Mouse (Mus musculus) limb, embryonic 15.5 days (tissue): ENCODE results near the gene Sac3d1. TPM values are rescaled to one million over a fixed set of nuclear protein-coding genes. Genes with fewer than 3 reads are reported as not detected.

Experiments used
- ATAC-seq: fragments of 200-750 bp; cut with Nextera tagmentation; 2 replicates; pipeline ENCODE4 v1.8.0; 2017; ENCODE audit warnings: low read depth, moderate TSS enrichment; ENCODE audit not compliant: insufficient number of reproducible peaks, low FRiP score, low TSS enrichment
- H3K27ac ChIP-seq: fragments of 300-500 bp; sonication (generic); 2 replicates; pipeline ENCODE4 v1.5.1; 2015; ENCODE audit warnings: moderate library complexity, mild to moderate bottlenecking, inconsistent platforms
- H3K27me3 ChIP-seq: fragments of 300-500 bp; sonication (generic); 2 replicates; pipeline ENCODE4 v1.6.1; 2015; ENCODE audit warnings: inconsistent platforms
- H3K36me3 ChIP-seq: fragments of 300-500 bp; sonication (generic); 2 replicates; pipeline ENCODE4 v1.6.1; 2015; ENCODE audit warnings: inconsistent platforms
- H3K4me1 ChIP-seq: fragments of 300-500 bp; sonication (generic); 2 replicates; pipeline ENCODE4 v1.6.1; 2015; ENCODE audit warnings: inconsistent platforms
- H3K4me2 ChIP-seq: fragments of 300-500 bp; sonication (generic); 2 replicates; pipeline ENCODE4 v1.6.1; 2015; ENCODE audit warnings: mild to moderate bottlenecking, inconsistent platforms
- H3K4me3 ChIP-seq: fragments of 300-500 bp; sonication (generic); 2 replicates; pipeline ENCODE4 v1.5.1; 2015; ENCODE audit warnings: mild to moderate bottlenecking, inconsistent platforms
- H3K9ac ChIP-seq: fragments of 300-500 bp; sonication (generic); 2 replicates; pipeline ENCODE4 v1.6.1; 2015; ENCODE audit warnings: inconsistent platforms
- H3K9me3 ChIP-seq: fragments of 300-500 bp; sonication (generic); 2 replicates; pipeline ENCODE4 v1.6.1; 2016; ENCODE audit warnings: inconsistent platforms
- WGBS: fragments of 180-500 bp; shearing (Covaris S2); methylation state at CpG from one replicate; pipeline ENCODE4 v1.1.7; 2015; 5-methylcytosine and 5-hydroxymethylcytosine counted together
- polyA plus RNA-seq: library from polyadenylated mRNA; unstranded; fragments of >200 nt; fragmentation: Nextera tagmentation; extraction: Ambion mirVana; gene quantifications from 2 replicates; pipeline ENCODE4 v1.2.1, GENCODE M21; 2015

Sac3d1 gene
- polyA plus RNA-seq, 1 experiment from 2014 or later, result 43.7 TPM

- H3K4me1 ChIP-seq, result peaks cover 22% of the 10 kb centered on the region
- H3K4me2 ChIP-seq, result no peak within 1 kb of the TSS
- H3K36me3 ChIP-seq, result peaks cover 41% of the 10 kb centered on the region
- no peaks in the 10 kb centered on the region for H3K9me3 ChIP-seq
- no peak within 1 kb of the TSS for H3K9ac ChIP-seq
- no peak for ATAC-seq
- WGBS, result 89% methylated on average over 9 of the region's 9 CpGs
- H3K27me3 ChIP-seq, result no peaks in the 10 kb centered on the region
- no peak within 1 kb of the TSS for H3K4me3 ChIP-seq
- no peak within 1 kb of the TSS for H3K27ac ChIP-seq
These were observed 36.3 kb downstream of the Sac3d1 start, which contains the start of gene Gm28374 for GRCm38 (mm10) chr19:6082156-6082555. Gm28374 (minus strand) TSS chr19:6082256.

- no peak for ATAC-seq
- H3K27me3 ChIP-seq, result no peaks in the 10 kb centered on the region
- 93% methylated on average over 12 of the region's 12 CpGs for WGBS
- no peak within 1 kb of the TSS for H3K4me2 ChIP-seq
- H3K9ac ChIP-seq, result no peak within 1 kb of the TSS
- H3K36me3 ChIP-seq, result peaks cover 40% of the 10 kb centered on the region
- no peak within 1 kb of the TSS for H3K4me3 ChIP-seq
- peaks cover 23% of the 10 kb centered on the region for H3K4me1 ChIP-seq
- no peak within 1 kb of the TSS for H3K27ac ChIP-seq
- no peaks in the 10 kb centered on the region for H3K9me3 ChIP-seq
These were observed 38.4 kb downstream of the Sac3d1 start, which contains the start of gene Tmem262 for GRCm38 (mm10) chr19:6079983-6080480. Tmem262 (plus strand) TSS chr19:6080033.

GRCm38 (mm10) chr19:6076564-6077393 is 41.7 kb downstream of the Sac3d1 start, which contains the start of gene Vps51:
Vps51 (minus strand) TSS chr19:6077231.
- Histone ChIP-seq H3K4me3 (peak within 1 kb of the TSS; percentile 90), H3K27ac (peak within 1 kb of the TSS; percentile 90), H3K9ac (peak within 1 kb of the TSS; percentile 85), H3K4me1 (peaks cover 13% of the 10 kb centered on the region), H3K9me3 (no peaks in the 10 kb centered on the region), H3K4me2 (peak within 1 kb of the TSS; percentile 70), H3K36me3 (peaks cover 43% of the 10 kb centered on the region), H3K27me3 (no peaks in the 10 kb centered on the region)
- peak; percentile 80 for ATAC-seq
- WGBS, result under 1% methylated on average over 33 of the region's 33 CpGs

- peaks cover 45% of the 10 kb centered on the region for H3K36me3 ChIP-seq
- no peak for ATAC-seq
These were observed 44.6 kb downstream of the Sac3d1 start for GRCm38 (mm10) chr19:6073889-6074288.

GRCm38 (mm10) chr19:6071261-6071660 is 47.2 kb downstream of the Sac3d1 start:
- H3K4me3 ChIP-seq, result no peak overlapping the region

More at GRCm38 (mm10) chr19:6073889-6074288, 44.6 kb downstream of the Sac3d1 start:
- H3K4me3 ChIP-seq, result no peak overlapping the region
- no peaks in the 10 kb centered on the region for H3K9me3 ChIP-seq
- no peak overlapping the region for H3K27ac ChIP-seq
- H3K4me1 ChIP-seq, result peaks cover 13% of the 10 kb centered on the region
- no peaks in the 10 kb centered on the region for H3K27me3 ChIP-seq
- no peak overlapping the region for H3K4me2 ChIP-seq
- no peak overlapping the region for H3K9ac ChIP-seq
- 91% methylated on average over 5 of the region's 5 CpGs for WGBS

GRCm38 (mm10) chr19:6070571-6071250 is 47.7 kb downstream of the Sac3d1 start:
- 90% methylated on average over 31 of the region's 31 CpGs for WGBS
- Histone ChIP-seq H3K4me1 (peaks cover 28% of the 10 kb centered on the region), H3K36me3 (peaks cover 48% of the 10 kb centered on the region), H3K4me2 (no peak overlapping the region), H3K27me3 (no peaks in the 10 kb centered on the region), H3K27ac (no peak overlapping the region), H3K4me3 (no peak overlapping the region), H3K9me3 (no peaks in the 10 kb centered on the region), H3K9ac (no peak overlapping the region)
- ATAC-seq, result no peak

More at GRCm38 (mm10) chr19:6071261-6071660, 47.2 kb downstream of the Sac3d1 start:
- no peak for ATAC-seq
- Histone ChIP-seq H3K9ac (no peak overlapping the region), H3K4me2 (no peak overlapping the region), H3K27me3 (no peaks in the 10 kb centered on the region), H3K4me1 (peaks cover 31% of the 10 kb centered on the region), H3K9me3 (no peaks in the 10 kb centered on the region), H3K27ac (no peak overlapping the region), H3K36me3 (peaks cover 48% of the 10 kb centered on the region)
- WGBS, result 92% methylated on average over 19 of the region's 19 CpGs

GRCm38 (mm10) chr19:6069851-6070250 is 48.6 kb downstream of the Sac3d1 start:
- Histone ChIP-seq H3K9ac (no peak overlapping the region), H3K27me3 (no peaks in the 10 kb centered on the region), H3K4me3 (no peak overlapping the region), H3K36me3 (peaks cover 47% of the 10 kb centered on the region), H3K9me3 (no peaks in the 10 kb centered on the region), H3K27ac (no peak overlapping the region), H3K4me2 (no peak overlapping the region), H3K4me1 (peaks cover 23% of the 10 kb centered on the region)
- 90% methylated on average over 10 of the region's 10 CpGs for WGBS
- no peak for ATAC-seq

GRCm38 (mm10) chr19:6068951-6069350 is 49.5 kb downstream of the Sac3d1 start:
- ATAC-seq, result no peak
- peaks cover 23% of the 10 kb centered on the region for H3K4me1 ChIP-seq
- WGBS, result 79% methylated on average over 4 of the region's 4 CpGs
- peaks cover 40% of the 10 kb centered on the region for H3K36me3 ChIP-seq
- H3K27me3 ChIP-seq, result no peaks in the 10 kb centered on the region
- H3K4me2 ChIP-seq, result no peak overlapping the region
- no peak overlapping the region for H3K9ac ChIP-seq
- no peak overlapping the region for H3K4me3 ChIP-seq
- H3K9me3 ChIP-seq, result no peaks in the 10 kb centered on the region
- no peak overlapping the region for H3K27ac ChIP-seq

- no peaks in the 10 kb centered on the region for H3K9me3 ChIP-seq
- H3K4me3 ChIP-seq, result peak within 1 kb of the TSS; percentile 45
- peaks cover 33% of the 10 kb centered on the region for H3K36me3 ChIP-seq
- ATAC-seq, result peak; percentile 81
- 9% methylated on average over 33 of the region's 33 CpGs for WGBS
- no peaks in the 10 kb centered on the region for H3K27me3 ChIP-seq
- peak within 1 kb of the TSS; percentile 41 for H3K9ac ChIP-seq
- peak within 1 kb of the TSS; percentile 82 for H3K4me2 ChIP-seq
- H3K4me1 ChIP-seq, result peaks cover 23% of the 10 kb centered on the region
- peak within 1 kb of the TSS; percentile 72 for H3K27ac ChIP-seq
These were observed 50.6 kb downstream of the Sac3d1 start, which contains the start of gene Tm7sf2 for GRCm38 (mm10) chr19:6067724-6068415. Tm7sf2 (minus strand) TSS chr19:6068373.

- under 1% methylated on average over 30 of the region's 30 CpGs for WGBS
- no peaks in the 10 kb centered on the region for H3K9me3 ChIP-seq
- peaks cover 28% of the 10 kb centered on the region for H3K36me3 ChIP-seq
These were observed 51.3 kb downstream of the Sac3d1 start for GRCm38 (mm10) chr19:6067011-6067723.

GRCm38 (mm10) chr19:6066571-6066970 is 51.9 kb downstream of the Sac3d1 start:
- WGBS, result 35% methylated on average over 5 of the region's 5 CpGs
- Histone ChIP-seq H3K27ac (peak overlapping the region; percentile 72; the same call in 1 of the 2 replicates), H3K4me3 (peak overlapping the region; percentile 45), H3K9ac (peak overlapping the region; percentile 41), H3K36me3 (peaks cover 28% of the 10 kb centered on the region), H3K27me3 (no peaks in the 10 kb centered on the region), H3K4me2 (peak overlapping the region; percentile 82), H3K9me3 (no peaks in the 10 kb centered on the region), H3K4me1 (peaks cover 36% of the 10 kb centered on the region)
- ATAC-seq, result no peak

More at GRCm38 (mm10) chr19:6067011-6067723, 51.3 kb downstream of the Sac3d1 start:
- H3K27ac ChIP-seq, result peak overlapping the region; percentile 72
- peak overlapping the region; percentile 82 for H3K4me2 ChIP-seq
- H3K9ac ChIP-seq, result peak overlapping the region; percentile 41
- H3K27me3 ChIP-seq, result no peaks in the 10 kb centered on the region
- peaks cover 30% of the 10 kb centered on the region for H3K4me1 ChIP-seq
- ATAC-seq, result peak; percentile 30; the same call in 1 of the 2 replicates
- peak overlapping the region; percentile 45 for H3K4me3 ChIP-seq
